Mouse (Mus musculus) cortical plate, adult 2 months (tissue): ENCODE data around the gene Tectb.
A peak's percentile ranks its signal among the peaks of the same experiment; 100 is the strongest.

Source experiments
- CTCF ChIP-seq: fragments of 200-500 bp; IDR thresholded peaks from 2 replicates; pipeline ENCODE4 v1.5.1; 2011; ENCODE audit warnings: mild to moderate bottlenecking, control low read depth, low read length; ENCODE audit not compliant: insufficient read depth; ENCODE audit errors: extremely low read depth
- POLR2A ChIP-seq: fragments of 200-500 bp; IDR thresholded peaks from 2 replicates; pipeline ENCODE4 v1.6.1; 2011; ENCODE audit warnings: mild to moderate bottlenecking, low read length, control low read depth; ENCODE audit not compliant: insufficient read depth; ENCODE audit errors: extremely low read depth

DNA sequence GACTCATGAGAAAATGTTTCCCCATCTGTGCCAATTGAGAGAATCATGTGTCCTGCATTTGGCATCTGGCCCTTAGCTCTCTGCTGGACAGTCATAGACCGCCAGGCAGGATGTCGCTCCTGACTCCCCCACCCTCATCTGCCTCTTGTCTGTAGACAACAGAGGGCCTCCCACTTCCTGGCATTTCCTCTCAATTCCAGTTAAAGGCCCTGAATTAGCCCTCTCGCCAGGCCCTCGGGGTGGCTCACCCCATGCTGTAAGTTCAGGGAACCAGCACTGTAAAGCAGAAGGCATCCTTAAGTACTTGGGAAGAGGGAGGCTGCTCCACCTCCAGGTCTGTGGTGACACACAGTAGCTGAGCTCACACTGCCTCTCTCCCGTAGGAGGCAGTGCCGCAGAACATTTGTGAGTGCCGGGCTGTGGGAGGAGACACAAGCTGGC lies 64.3 kb downstream of the Tectb start:
- TF ChIP-seq CTCF (peak; percentile 35), POLR2A (peak; percentile 20; the same call in 1 of the 2 replicates)
